Mouse (Mus musculus): ENCODE measurements at regions not wholly inside any gene's neighbourhood (a gene's known extent, or its start where the extent isn't known, plus 50 kb on each side); places are given as distances from the start of the nearest gene placed in this dataset.
"Not testable (repeated sequence)": the region's sequence is repeated elsewhere in the genome, so short reads cannot be mapped to it uniquely, and the experiment has no call there.

GRCm38 (mm10) chrX:50599780-50600179, 171.5 kb upstream of the Olfr1324 start:
- Histone ChIP-seq H3K4me3 (ENCODE audit: insufficient read depth, low read length) (no peak overlapping the region), H3K4me1 (ENCODE audit: control insufficient read depth, insufficient read depth, low read length) (no peaks in the 10 kb centered on the region)

GRCm38 (mm10) chrX:50597626-50598025, 169.3 kb upstream of the Olfr1324 start:
- not testable (repeated sequence) for H3K4me1 ChIP-seq (ENCODE audit: control insufficient read depth, insufficient read depth, low read length); H3K27ac ChIP-seq (ENCODE audit: insufficient read depth, low read depth, low read length); H3K4me3 ChIP-seq (ENCODE audit: insufficient read depth, low read length)

More at GRCm38 (mm10) chrX:50599780-50600179, 171.5 kb upstream of the Olfr1324 start:
- no peak for TF ChIP-seq CTCF (IDR thresholded peaks at IDR 0.05; ENCODE audit: low read depth, low read length)
- TF ChIP-seq POLR2A (IDR thresholded peaks at IDR 0.05; ENCODE audit: borderline replicate concordance, low read depth, low read length): no peak
- H3K27ac ChIP-seq (ENCODE audit: insufficient read depth, low read depth, low read length): no peak overlapping the region

- TF ChIP-seq CTCF (IDR thresholded peaks at IDR 0.05; ENCODE audit: low read depth, low read length) (no peak), POLR2A (IDR thresholded peaks at IDR 0.05; ENCODE audit: borderline replicate concordance, low read depth, low read length) (no peak)
- Histone ChIP-seq H3K4me3 (ENCODE audit: insufficient read depth, low read length) (no peak overlapping the region), H3K4me1 (ENCODE audit: control insufficient read depth, insufficient read depth, low read length) (no peaks in the 10 kb centered on the region), H3K27ac (ENCODE audit: insufficient read depth, low read depth, low read length) (no peak overlapping the region)
These were observed 168.8 kb upstream of the Olfr1324 start for GRCm38 (mm10) chrX:50597105-50597504.

GRCm38 (mm10) chrX:50594976-50595375, 166.7 kb upstream of the Olfr1324 start:
- H3K4me3 ChIP-seq (ENCODE audit: insufficient read depth, low read length); H3K4me1 ChIP-seq (ENCODE audit: control insufficient read depth, insufficient read depth, low read length); H3K27ac ChIP-seq (ENCODE audit: insufficient read depth, low read depth, low read length): not testable (repeated sequence)

GRCm38 (mm10) chrX:50591477-50591876, 163.2 kb upstream of the Olfr1324 start:
- Histone ChIP-seq H3K27ac (ENCODE audit: insufficient read depth, low read depth, low read length) (no peak overlapping the region), H3K4me1 (ENCODE audit: control insufficient read depth, insufficient read depth, low read length) (no peaks in the 10 kb centered on the region), H3K4me3 (ENCODE audit: insufficient read depth, low read length) (no peak overlapping the region)
- no peak for TF ChIP-seq POLR2A (IDR thresholded peaks at IDR 0.05; ENCODE audit: borderline replicate concordance, low read depth, low read length)
- no peak for TF ChIP-seq CTCF (IDR thresholded peaks at IDR 0.05; ENCODE audit: low read depth, low read length)

- Histone ChIP-seq H3K4me3 (ENCODE audit: insufficient read depth, low read length) (no peak overlapping the region), H3K4me1 (ENCODE audit: control insufficient read depth, insufficient read depth, low read length) (no peaks in the 10 kb centered on the region)
These were observed 162.5 kb upstream of the Olfr1324 start for GRCm38 (mm10) chrX:50590673-50591341.

GRCm38 (mm10) chrX:50588892-50589291, 160.6 kb upstream of the Olfr1324 start:
- no peaks in the 10 kb centered on the region for H3K4me1 ChIP-seq (ENCODE audit: control insufficient read depth, insufficient read depth, low read length)
- TF ChIP-seq POLR2A (IDR thresholded peaks at IDR 0.05; ENCODE audit: borderline replicate concordance, low read depth, low read length) (no peak), CTCF (IDR thresholded peaks at IDR 0.05; ENCODE audit: low read depth, low read length) (no peak)

More at GRCm38 (mm10) chrX:50590673-50591341, 162.5 kb upstream of the Olfr1324 start:
- TF ChIP-seq POLR2A (IDR thresholded peaks at IDR 0.05; ENCODE audit: borderline replicate concordance, low read depth, low read length) (no peak), CTCF (IDR thresholded peaks at IDR 0.05; ENCODE audit: low read depth, low read length) (no peak)
- H3K27ac ChIP-seq (ENCODE audit: insufficient read depth, low read depth, low read length): no peak overlapping the region

GRCm38 (mm10) chrX:50583741-50584580, 155.7 kb upstream of the Olfr1324 start:
- no peaks in the 10 kb centered on the region for H3K4me1 ChIP-seq (ENCODE audit: control insufficient read depth, insufficient read depth, low read length)
- TF ChIP-seq POLR2A (IDR thresholded peaks at IDR 0.05; ENCODE audit: borderline replicate concordance, low read depth, low read length) (no peak), CTCF (IDR thresholded peaks at IDR 0.05; ENCODE audit: low read depth, low read length) (no peak)
- no peak overlapping the region for H3K4me3 ChIP-seq (ENCODE audit: insufficient read depth, low read length)
- H3K27ac ChIP-seq (ENCODE audit: insufficient read depth, low read depth, low read length): no peak overlapping the region

More at GRCm38 (mm10) chrX:50588892-50589291, 160.6 kb upstream of the Olfr1324 start:
- H3K27ac ChIP-seq (ENCODE audit: insufficient read depth, low read depth, low read length): no peak overlapping the region
- no peak overlapping the region for H3K4me3 ChIP-seq (ENCODE audit: insufficient read depth, low read length)

GRCm38 (mm10) chrX:50580200-50580599, 151.9 kb upstream of the Olfr1324 start:
- Histone ChIP-seq H3K4me1 (ENCODE audit: control insufficient read depth, insufficient read depth, low read length) (no peaks in the 10 kb centered on the region), H3K4me3 (ENCODE audit: insufficient read depth, low read length) (no peak overlapping the region), H3K27ac (ENCODE audit: insufficient read depth, low read depth, low read length) (no peak overlapping the region)
- TF ChIP-seq CTCF (IDR thresholded peaks at IDR 0.05; ENCODE audit: low read depth, low read length) (no peak), POLR2A (IDR thresholded peaks at IDR 0.05; ENCODE audit: borderline replicate concordance, low read depth, low read length) (no peak)

- TF ChIP-seq CTCF (IDR thresholded peaks at IDR 0.05; ENCODE audit: low read depth, low read length) (no peak), POLR2A (IDR thresholded peaks at IDR 0.05; ENCODE audit: borderline replicate concordance, low read depth, low read length) (no peak)
These were observed 148.5 kb upstream of the Olfr1324 start for GRCm38 (mm10) chrX:50576824-50577223.

GRCm38 (mm10) chrX:50572191-50573095, 144.1 kb upstream of the Olfr1324 start:
- not testable (repeated sequence) for H3K4me3 ChIP-seq (ENCODE audit: insufficient read depth, low read length); H3K27ac ChIP-seq (ENCODE audit: insufficient read depth, low read depth, low read length); H3K4me1 ChIP-seq (ENCODE audit: control insufficient read depth, insufficient read depth, low read length)

More at GRCm38 (mm10) chrX:50576824-50577223, 148.5 kb upstream of the Olfr1324 start:
- H3K4me1 ChIP-seq (ENCODE audit: control insufficient read depth, insufficient read depth, low read length): no peaks in the 10 kb centered on the region
- no peak overlapping the region for H3K27ac ChIP-seq (ENCODE audit: insufficient read depth, low read depth, low read length)
- H3K4me3 ChIP-seq (ENCODE audit: insufficient read depth, low read length): no peak overlapping the region

All from bone marrow macrophage, adult 2 months (primary cell).